Mouse (Mus musculus) megakaryocyte, embryonic 14.5 days (primary cell): ENCODE results near the gene Gm1043. TPM values are rescaled to one million over a fixed set of nuclear protein-coding genes. Genes with fewer than 3 reads are reported as not detected.

Experiments used
- H3K27me3 ChIP-seq: replicated peaks from 2 replicates; pipeline ENCODE3; 2012; ENCODE audit warnings: inconsistent platforms
- H3K36me3 ChIP-seq: replicated peaks from 2 replicates; pipeline ENCODE3; 2012; ENCODE audit warnings: low read length, inconsistent platforms, mixed read lengths
- H3K4me1 ChIP-seq: 2 replicates; pipeline ENCODE4 v1.6.1; 2012; ENCODE audit warnings: inconsistent platforms
- H3K4me3 ChIP-seq: replicated peaks from 2 replicates; pipeline ENCODE3; 2012; ENCODE audit warnings: moderate library complexity, mild to moderate bottlenecking, inconsistent platforms
- H3K9me3 ChIP-seq: 2 replicates; pipeline ENCODE4 v1.6.1; 2012; ENCODE audit warnings: inconsistent platforms
- FLI1 ChIP-seq: IDR thresholded peaks from 2 replicates; pipeline ENCODE4 v1.6.1; 2012; ENCODE audit warnings: low read length, inconsistent platforms, mixed read lengths
- GATA1 ChIP-seq: IDR thresholded peaks from 3 replicates; pipeline ENCODE4 v1.6.1; 2012; ENCODE audit warnings: mixed read lengths, low read length, inconsistent platforms, borderline replicate concordance
- polyA plus RNA-seq: library from polyadenylated mRNA; stranded (reverse); fragments of >175 nt; gene quantifications from 2 replicates; pipeline ENCODE4 v1.2.3, GENCODE M21; 2012; ENCODE audit warnings: low replicate concordance; ENCODE audit not compliant: insufficient read depth

The Gm1043 gene
- polyA plus RNA-seq, 1 experiment = not detected

DNA sequence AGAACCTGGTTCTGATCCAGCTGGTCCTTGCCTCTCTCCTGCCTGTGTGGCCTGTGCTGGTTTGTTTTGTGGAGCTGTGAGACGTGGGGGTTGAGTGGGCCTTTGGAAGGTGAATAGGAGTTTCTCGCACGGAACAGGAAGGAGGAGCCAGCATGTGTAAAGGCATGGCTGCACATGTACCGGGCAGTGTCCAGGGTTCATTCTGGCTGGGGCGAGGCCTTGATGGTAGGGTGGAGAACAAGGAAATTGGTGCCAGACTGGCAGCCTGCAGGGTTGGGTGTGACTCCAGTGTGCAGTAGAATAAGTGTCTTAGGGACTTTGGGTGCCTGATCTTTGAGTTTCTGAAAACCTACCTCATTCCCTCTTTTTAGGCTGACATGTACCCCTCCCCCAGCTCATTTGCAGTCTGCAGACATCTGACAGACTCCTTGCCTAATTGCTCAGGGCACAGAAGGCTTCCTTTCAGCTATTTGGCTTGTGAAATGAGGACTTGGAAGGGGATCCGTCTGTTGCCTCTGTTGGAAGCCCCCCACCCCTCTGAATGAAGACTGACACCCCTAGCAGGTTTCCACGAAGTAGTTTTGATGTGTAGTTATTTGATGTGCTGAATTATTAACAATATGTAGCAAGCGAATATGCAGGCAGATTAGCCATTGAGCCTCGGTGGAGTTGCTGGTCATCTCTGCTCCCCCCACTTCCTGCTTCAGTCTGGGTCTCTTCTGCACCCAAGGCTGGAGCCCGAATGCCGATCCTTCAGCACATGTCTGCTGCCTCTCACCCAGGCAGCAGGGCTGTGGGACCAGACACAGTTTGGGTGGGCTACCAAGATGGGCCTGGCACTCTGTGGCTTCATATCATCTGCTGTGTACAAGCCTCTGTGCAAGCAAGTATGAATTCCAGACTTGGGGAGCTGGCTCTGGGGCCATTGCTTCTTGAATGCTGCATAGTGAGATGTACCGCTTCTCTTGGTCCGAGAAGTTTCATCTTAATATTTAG lies 20.4 kb upstream of the Gm1043 start:
- Histone ChIP-seq H3K36me3 (no peaks in the 10 kb centered on the region), H3K9me3 (no peaks in the 10 kb centered on the region), H3K4me3 (no peak overlapping the region), H3K27me3 (peaks cover 23% of the 10 kb centered on the region), H3K4me1 (peaks cover 18% of the 10 kb centered on the region)
- TF ChIP-seq GATA1 (no peak), FLI1 (no peak)

DNA sequence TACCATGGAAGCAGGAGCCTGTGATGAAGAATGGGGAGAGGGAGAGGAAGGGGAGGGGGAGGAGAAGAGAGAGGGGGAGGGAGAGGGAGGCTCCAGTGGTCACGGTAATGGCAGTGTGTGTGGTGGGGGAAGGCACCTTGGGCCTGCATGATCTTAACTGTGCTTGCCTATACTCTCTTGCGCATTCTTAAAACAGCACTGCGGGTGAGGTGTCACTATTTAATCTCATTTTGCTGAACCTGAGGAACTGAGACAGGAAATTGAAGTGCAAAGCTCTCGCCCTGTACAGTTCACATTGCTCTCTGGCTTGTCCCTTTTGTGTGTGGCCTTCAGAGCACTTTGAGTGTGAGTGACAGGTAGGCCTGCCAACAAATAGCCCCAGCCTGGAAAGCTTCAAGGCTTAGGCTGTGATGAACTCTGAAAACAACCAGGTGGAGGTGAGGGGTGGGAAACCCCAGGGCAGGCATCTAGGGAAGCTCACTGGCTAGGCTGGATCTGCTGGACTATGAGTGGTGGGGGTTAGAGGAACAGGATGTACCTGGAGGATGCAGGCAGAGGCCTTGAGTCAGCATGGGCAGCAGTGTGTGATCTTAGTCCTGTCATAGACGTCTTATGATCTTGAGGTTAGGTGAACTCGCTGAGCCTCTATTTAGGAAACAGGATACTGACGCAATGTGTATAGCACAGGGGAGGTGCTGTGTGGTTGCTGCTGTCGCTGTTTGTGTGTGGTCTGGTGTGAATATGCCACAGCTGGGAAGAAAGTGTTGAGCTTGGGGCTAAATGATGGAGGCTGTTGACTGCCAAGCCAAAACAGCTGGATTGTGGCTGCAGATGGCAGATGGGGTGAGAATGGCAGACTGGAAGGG lies 18.2 kb upstream of the Gm1043 start:
- Histone ChIP-seq H3K36me3 (no peaks in the 10 kb centered on the region), H3K4me1 (peaks cover 18% of the 10 kb centered on the region), H3K4me3 (peak overlapping the region; percentile 16), H3K9me3 (peaks cover 3% of the 10 kb centered on the region; the same call in 1 of the 2 replicates), H3K27me3 (peaks cover 8% of the 10 kb centered on the region)
- no peak for TF ChIP-seq FLI1
- no peak for TF ChIP-seq GATA1

DNA sequence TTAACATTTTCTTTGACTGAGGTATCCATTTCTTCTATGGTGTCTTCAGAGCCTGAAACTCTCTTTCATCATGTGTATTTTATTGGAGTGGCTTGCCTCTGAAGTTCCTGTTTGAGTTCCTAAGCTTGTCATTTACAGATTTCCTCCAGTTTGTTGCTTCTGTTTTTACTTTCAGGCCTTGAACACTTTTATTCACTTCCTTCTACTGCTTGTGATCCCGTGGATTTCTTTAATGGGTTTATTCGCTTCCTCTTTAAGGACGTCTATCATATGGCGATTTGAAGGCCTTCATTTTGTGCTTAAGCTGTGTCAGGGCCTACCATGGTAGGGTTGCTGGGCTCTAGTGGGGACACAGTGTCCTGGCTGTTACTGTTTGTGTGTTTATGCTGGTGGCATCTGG lies 11.5 kb upstream of the Gm1043 start:
- no peak for TF ChIP-seq GATA1
- TF ChIP-seq FLI1 = no peak
- peaks cover 3% of the 10 kb centered on the region; the same call in 1 of the 2 replicates for H3K9me3 ChIP-seq
- H3K4me3 ChIP-seq = no peak overlapping the region
- H3K36me3 ChIP-seq = no peaks in the 10 kb centered on the region
- peaks cover 9% of the 10 kb centered on the region for H3K27me3 ChIP-seq
- no peaks in the 10 kb centered on the region for H3K4me1 ChIP-seq

DNA sequence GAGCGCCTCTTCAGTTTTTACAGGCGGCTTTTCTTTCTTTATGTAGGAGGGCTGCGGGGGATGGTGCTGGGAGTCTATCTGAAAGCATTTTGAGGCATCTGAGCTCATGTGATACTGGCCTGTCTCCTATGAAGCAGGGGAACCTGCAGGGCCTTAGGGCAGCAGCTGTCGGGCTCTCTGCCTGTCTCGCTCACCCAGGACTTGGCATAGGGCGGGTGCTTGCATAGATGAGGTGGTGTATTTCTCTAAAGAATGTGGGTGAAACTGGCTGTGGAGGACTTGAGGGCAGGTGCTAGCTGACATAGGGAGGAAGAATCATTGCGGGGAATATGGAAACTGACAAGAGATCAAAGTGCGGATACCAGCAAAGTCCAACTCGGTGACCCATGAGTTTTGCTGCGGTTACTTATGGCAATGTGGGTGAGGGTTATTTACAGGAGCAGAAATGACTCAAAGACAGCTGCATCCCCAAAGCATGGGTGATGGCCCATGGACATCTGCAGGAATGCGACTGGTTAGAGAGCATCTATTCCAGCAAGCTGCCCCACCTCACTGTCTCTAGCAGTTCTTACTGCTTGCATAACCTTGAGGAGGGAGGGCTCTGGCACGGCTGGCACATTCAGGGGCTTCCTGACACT lies 8.4 kb upstream of the Gm1043 start:
- H3K27me3 ChIP-seq = peaks cover 9% of the 10 kb centered on the region
- H3K9me3 ChIP-seq = no peaks in the 10 kb centered on the region
- no peaks in the 10 kb centered on the region for H3K36me3 ChIP-seq
- H3K4me3 ChIP-seq = no peak overlapping the region
- H3K4me1 ChIP-seq = no peaks in the 10 kb centered on the region
- TF ChIP-seq GATA1 (no peak), FLI1 (no peak)

DNA sequence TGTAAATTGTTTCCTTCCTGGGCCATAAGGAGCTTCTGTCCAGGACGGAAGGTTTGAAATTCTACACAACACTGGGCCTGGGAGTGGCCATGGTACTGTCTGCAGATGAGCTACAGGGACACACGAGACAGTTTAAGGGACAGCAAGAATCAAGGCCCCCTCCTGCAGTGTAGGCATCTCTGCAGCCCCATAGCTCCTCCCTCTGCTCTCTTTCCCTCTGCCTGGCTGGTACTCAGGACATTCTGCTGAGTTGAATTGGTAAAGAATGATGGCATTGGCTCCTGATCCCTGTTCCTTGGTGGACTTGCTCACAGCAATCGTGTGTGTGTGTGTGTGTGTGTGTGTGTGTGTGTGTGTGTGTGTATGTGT lies 7.9 kb upstream of the Gm1043 start:
- Histone ChIP-seq H3K4me1 (peaks cover 4% of the 10 kb centered on the region; the same call in 1 of the 2 replicates), H3K36me3 (no peaks in the 10 kb centered on the region), H3K27me3 (peaks cover 9% of the 10 kb centered on the region), H3K4me3 (no peak overlapping the region), H3K9me3 (no peaks in the 10 kb centered on the region)
- TF ChIP-seq FLI1 (no peak), GATA1 (no peak)

DNA sequence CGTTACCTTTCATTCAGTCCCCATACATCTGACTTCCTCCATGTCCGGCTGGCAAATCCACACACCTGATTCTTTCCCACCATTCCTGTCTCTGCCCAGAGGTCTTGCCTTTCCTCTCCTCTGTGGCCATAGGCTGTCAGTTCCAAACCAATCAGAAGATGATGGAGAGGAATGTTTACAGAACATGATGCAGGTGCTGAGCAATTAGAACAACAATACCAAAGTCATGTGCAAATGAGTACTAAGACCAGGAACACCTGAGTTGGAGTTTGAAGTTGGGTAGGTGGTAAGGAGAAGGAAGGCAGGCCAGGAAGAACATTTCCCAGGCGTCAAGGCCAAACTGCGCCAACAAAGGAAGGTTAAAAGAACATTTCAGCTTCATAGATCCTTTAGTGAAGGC lies 5.7 kb upstream of the Gm1043 start:
- Histone ChIP-seq H3K4me1 (peaks cover 10% of the 10 kb centered on the region; the same call in 1 of the 2 replicates), H3K36me3 (no peaks in the 10 kb centered on the region), H3K9me3 (no peaks in the 10 kb centered on the region), H3K4me3 (no peak overlapping the region), H3K27me3 (peaks cover 9% of the 10 kb centered on the region)
- no peak for TF ChIP-seq FLI1

DNA sequence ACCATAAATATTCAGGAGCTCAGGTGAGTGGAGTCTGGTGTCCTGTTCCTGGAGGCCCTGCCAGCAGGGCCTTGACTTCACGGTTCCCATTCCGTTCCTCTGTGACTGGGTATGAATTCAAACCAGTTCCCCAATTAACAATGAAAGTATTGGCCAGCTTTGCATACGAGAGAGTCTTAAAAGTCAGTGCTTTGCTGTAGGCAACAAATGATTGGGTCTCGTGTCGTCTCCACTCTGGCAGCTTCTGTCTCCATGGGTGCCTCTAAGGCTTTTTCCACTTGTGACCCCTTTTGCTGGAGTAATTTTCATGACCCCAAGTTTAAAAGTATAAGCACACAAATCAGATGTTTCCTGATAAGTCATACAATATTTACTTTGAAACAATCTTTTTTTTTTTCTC lies 4.6 kb upstream of the Gm1043 start:
- Histone ChIP-seq H3K4me3 (no peak overlapping the region), H3K9me3 (no peaks in the 10 kb centered on the region), H3K27me3 (peaks cover 9% of the 10 kb centered on the region), H3K36me3 (no peaks in the 10 kb centered on the region), H3K4me1 (peaks cover 10% of the 10 kb centered on the region; the same call in 1 of the 2 replicates)
- no peak for TF ChIP-seq FLI1

DNA sequence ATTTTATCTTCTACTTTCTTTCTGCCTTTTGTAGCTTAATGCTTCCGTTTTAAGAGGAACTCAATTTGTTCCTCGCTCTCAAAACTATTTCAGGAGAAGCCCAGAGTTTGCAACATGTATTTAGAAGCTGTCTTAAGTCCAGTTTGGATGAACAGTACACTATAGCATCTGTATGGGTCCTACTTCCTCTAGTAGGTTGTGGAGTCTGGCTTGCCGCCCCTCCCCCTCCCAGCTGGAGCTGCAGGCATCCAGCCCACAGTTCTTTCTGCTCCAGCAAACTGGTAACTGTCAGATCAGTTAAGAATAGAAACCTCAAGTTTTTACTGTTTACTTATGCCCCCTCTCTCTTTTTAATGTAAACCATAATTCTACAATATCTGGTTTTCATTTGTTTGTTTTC lies 2.8 kb upstream of the Gm1043 start:
- no peak for TF ChIP-seq GATA1
- TF ChIP-seq FLI1 = no peak
- no peaks in the 10 kb centered on the region for H3K36me3 ChIP-seq
- H3K4me3 ChIP-seq = no peak overlapping the region
- H3K4me1 ChIP-seq = peaks cover 10% of the 10 kb centered on the region; the same call in 1 of the 2 replicates
- no peaks in the 10 kb centered on the region for H3K9me3 ChIP-seq
- peaks cover 6% of the 10 kb centered on the region for H3K27me3 ChIP-seq

DNA sequence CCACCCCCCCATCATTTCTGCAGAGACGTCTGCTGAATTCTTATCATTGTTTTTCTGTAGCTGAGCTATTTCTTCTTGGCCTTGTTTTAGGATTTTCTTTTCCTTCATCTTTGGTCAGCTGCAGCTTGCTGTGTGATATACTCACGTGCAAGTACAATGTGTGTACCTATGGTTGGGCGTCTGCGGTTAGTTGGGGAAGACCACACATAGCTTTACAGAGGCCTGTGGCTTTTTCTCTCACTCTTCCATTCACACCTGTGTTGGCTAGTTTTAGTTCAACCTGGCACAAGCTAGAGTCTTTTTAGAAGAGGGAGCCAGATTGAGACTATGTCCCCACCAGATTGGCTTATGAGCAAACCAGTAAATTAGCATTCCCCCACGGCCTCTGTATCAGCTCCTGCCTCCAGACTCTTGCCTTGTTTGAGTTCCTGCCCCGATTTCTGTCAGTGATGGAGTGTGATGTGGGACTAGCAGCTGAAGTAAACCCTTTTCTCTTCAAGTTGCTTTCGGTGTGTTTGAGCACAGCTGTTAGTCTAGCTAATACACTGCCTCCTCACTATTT lies 1.9 kb upstream of the Gm1043 start:
- H3K9me3 ChIP-seq = no peaks in the 10 kb centered on the region
- H3K27me3 ChIP-seq = peaks cover 7% of the 10 kb centered on the region
- H3K36me3 ChIP-seq = no peaks in the 10 kb centered on the region
- TF ChIP-seq GATA1 = no peak
- no peak for TF ChIP-seq FLI1
- H3K4me1 ChIP-seq = peaks cover 10% of the 10 kb centered on the region; the same call in 1 of the 2 replicates
- no peak overlapping the region for H3K4me3 ChIP-seq

DNA sequence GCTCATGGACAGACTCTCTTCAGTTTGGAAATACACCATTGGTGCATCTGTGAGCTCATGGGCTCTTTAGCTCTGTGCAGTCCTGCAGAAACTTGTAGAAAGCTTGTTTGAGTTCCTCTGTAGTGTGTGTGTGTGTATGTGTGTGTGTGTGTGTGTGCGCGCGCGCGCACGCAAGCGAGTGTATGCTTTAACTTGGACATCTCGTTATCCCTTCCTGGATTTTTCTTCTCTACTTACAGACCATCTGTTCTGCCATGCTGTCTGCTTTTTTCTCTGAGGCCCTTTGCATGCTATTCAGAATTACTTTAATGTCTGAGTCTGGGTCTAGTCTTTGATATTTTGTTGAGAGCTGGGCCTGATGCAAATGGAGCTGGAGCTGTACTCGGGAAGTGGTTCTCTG lies 1.3 kb upstream of the Gm1043 start:
- Histone ChIP-seq H3K27me3 (peaks cover 6% of the 10 kb centered on the region), H3K36me3 (no peaks in the 10 kb centered on the region), H3K4me3 (no peak overlapping the region), H3K9me3 (no peaks in the 10 kb centered on the region), H3K4me1 (peaks cover 10% of the 10 kb centered on the region; the same call in 1 of the 2 replicates)
- TF ChIP-seq FLI1 = no peak
- TF ChIP-seq GATA1 = no peak
